Mouse (Mus musculus) naive thymus-derived CD4-positive, alpha-beta T cell, adult 5 months (primary cell): ENCODE measurements around the gene Olfr270. TPM values are rescaled to one million over a fixed set of nuclear protein-coding genes. Genes with fewer than 3 reads are reported as not detected.

Experiments
- polyA plus RNA-seq: library from polyadenylated mRNA; unstranded; fragments of 100-300 nt; shearing (Covaris generic); gene quantifications from one replicate; pipeline ENCODE4 v1.2.1, GENCODE M21; 2017

The Olfr270 gene
- not detected for polyA plus RNA-seq

GRCm38 (mm10) chr4:52964247-52964646 is at the start of gene Olfr270:
Gene Olfr270, plus strand, starts transcription at chr4:52964547.

DNA sequence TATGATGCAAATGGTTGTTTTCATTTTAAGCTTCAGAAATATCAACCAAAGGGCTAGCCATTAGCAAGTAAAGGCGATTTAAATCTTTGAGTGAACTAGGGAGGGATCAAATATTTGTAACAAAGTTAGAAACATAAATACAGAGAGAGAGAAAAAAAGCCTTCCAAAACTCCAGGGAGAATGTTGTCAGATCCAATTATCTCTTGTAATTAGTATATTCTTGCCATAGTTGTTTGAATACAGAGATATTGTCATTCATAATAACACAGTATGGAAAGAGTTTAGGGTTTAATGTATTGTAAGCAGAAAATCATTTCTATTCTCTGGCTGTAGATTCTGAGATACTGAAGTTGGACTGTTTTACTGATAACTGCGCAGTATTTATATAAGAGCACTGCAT is 45.3 kb upstream of the Olfr270 start, which contains the start of gene Olfr272:
Gene Olfr272, minus strand, starts transcription at position 101 of the 400 bp plus-strand sequence.

GRCm38 (mm10) chr4:52989248-52989647 is 24.9 kb downstream of the Olfr270 start, which contains the start of gene Nipsnap3a:
Gene Nipsnap3a, plus strand, starts transcription at chr4:52989272.

DNA sequence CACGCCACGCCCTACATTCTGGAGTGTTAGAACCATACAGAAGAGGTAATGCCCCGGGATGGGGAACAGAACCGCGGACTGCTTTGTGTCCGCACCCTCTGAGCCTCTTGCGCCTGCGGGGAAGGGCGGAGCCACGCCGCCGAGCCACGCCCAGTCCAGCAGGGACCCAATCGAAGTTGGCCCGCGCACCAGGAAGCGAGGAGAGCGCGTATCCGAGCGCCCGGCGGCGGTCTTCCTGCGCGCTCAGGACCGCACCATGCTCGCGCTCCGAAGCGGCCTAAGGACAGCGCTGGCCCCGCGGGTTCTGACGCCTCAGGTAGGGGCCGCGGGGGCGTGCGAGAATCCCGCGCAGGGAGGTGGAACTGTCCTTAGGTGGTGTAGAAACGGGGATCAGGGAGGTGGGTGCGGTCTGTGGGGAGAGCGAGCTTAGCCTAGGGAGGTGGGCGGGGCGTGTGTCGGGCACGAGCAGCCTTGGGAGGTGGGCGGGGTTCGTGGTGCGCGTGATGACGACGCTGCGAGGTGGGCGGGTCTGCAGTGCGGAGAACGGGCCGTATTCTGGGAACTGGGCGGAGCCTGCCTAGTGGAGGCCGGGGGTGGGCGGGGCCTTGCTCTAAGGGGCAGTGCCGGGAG is 47.5 kb downstream of the Olfr270 start, which contains the start of gene Nipsnap3b:
Gene Nipsnap3b, plus strand, starts transcription at position 149 of the 630 bp plus-strand sequence.

Other genes starting within 250 kb of the Olfr270 start
- gene Olfr275, start 149.9 kb upstream of the Olfr270 start, polyA plus RNA-seq, result not detected
- gene Olfr273, start 105.3 kb upstream of the Olfr270 start, polyA plus RNA-seq, result 0.22 TPM
- gene Olfr272, start 45.4 kb upstream of the Olfr270 start, polyA plus RNA-seq, result not detected
- not detected for gene Nipsnap3a, start 24.7 kb downstream of the Olfr270 start, polyA plus RNA-seq
- 86.1 TPM for gene Nipsnap3b, start 47.3 kb downstream of the Olfr270 start, polyA plus RNA-seq
- gene Abca1, start 195.3 kb downstream of the Olfr270 start, polyA plus RNA-seq, result 9.3 TPM